Mouse (Mus musculus) erythroblast, embryonic 14.5 days (primary cell): ENCODE results near the gene Pxk.

Source experiments
- GATA1 ChIP-seq: IDR thresholded peaks from 2 replicates; pipeline ENCODE4 v1.6.1; 2012; ENCODE audit warnings: low read length, inconsistent platforms, mixed read lengths
- TAL1 ChIP-seq: IDR thresholded peaks from 3 replicates; pipeline ENCODE4 v1.6.1; 2012; ENCODE audit warnings: low read length, inconsistent platforms, mixed read lengths

DNA sequence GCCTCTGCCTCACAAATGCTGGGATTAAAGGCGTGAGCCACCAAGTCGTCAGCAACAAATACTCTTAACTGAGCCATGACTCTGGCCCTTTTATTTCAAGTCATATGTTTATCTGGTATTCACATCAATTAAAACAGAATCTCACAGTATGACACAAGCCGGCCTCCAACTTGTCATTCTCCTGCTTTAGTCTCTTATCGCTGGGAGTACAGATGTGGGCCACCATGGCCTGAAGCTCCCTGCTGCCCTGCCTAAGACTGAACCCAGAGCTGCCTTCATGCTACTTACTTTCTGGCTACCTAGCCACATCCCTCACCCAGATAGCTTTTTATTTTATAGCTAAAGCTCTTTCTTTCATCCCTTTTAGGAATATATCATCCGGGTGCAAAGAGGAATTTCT, 21.4 kb downstream of the Pxk start:
- TF ChIP-seq GATA1 = no peak
- TF ChIP-seq TAL1 = no peak
